Mouse (Mus musculus): ENCODE data around the gene Syt2. TPM values are rescaled to one million over a fixed set of nuclear protein-coding genes. Genes with fewer than 3 reads are reported as not detected.
A peak's percentile ranks its signal among the peaks of the same experiment; 100 is the strongest.

The Syt2 gene
- polyA plus RNA-seq, 1 experiment from 2014 or later: 0.34 TPM

DNA sequence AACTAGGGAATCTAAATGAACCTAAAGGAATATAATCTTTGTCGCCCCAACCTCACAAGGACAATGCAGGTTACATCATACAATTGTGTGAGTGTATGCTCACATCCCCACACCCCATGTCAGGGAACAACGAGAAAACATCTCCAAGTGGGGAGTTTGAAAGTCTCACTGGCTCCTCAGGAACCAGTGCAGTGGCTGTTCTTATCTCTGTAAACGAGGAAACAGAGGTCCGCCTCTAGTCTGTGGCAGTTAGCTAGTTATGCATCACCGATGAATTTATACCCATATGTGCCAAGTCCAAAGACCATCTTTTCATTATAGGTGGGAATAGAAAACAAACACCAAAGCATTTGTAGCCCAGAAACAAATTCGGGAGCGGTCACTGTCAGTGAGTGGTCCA is 115.1 kb downstream of the Syt2 start:
- ATAC-seq (ENCODE audit: insufficient number of reproducible peaks, insufficient read depth, low FRiP score, low TSS enrichment, low read depth): no peak
- no peaks in the 10 kb centered on the region for H3K27me3 ChIP-seq
- H3K4me1 ChIP-seq (replicated peaks): no peaks in the 10 kb centered on the region
- no peaks in the 10 kb centered on the region for H3K9me3 ChIP-seq
- H3K9ac ChIP-seq (replicated peaks): no peak overlapping the region
- 91% methylated on average over 7 of the region's 7 CpGs for WGBS
- H3K4me3 ChIP-seq (replicated peaks): no peak overlapping the region
- peaks cover 10% of the 10 kb centered on the region; the same call in 1 of the 2 replicates for H3K36me3 ChIP-seq
- H3K27ac ChIP-seq: no peak overlapping the region
- no peak overlapping the region for H3K4me2 ChIP-seq

DNA sequence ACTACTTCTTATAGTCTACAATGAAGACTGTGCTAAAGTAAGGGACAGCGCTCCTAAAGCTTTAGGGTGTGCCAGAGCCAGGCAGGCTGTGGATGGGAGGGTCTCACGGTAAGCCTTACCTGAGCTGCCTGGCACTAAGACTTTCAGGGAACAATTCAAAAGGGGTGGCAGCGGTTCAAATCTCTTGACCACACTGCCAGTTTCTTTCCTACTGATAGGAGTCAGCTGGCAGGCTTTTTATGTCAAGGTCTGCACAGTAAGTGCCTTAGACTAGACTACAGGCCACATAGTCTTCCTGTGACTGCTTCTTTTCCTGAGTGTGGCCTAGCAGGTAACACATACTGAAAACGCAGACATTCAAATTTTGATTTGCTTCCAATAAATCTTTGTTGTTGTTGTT is 116.8 kb downstream of the Syt2 start:
- ATAC-seq (ENCODE audit: insufficient number of reproducible peaks, insufficient read depth, low FRiP score, low TSS enrichment, low read depth): no peak
- H3K27me3 ChIP-seq: no peaks in the 10 kb centered on the region
- no peak overlapping the region for H3K9ac ChIP-seq (replicated peaks)
- H3K4me2 ChIP-seq: no peak overlapping the region
- H3K36me3 ChIP-seq: peaks cover 10% of the 10 kb centered on the region; the same call in 1 of the 2 replicates
- H3K4me3 ChIP-seq (replicated peaks): no peak overlapping the region
- H3K9me3 ChIP-seq: no peaks in the 10 kb centered on the region
- H3K4me1 ChIP-seq (replicated peaks): peaks cover 10% of the 10 kb centered on the region
- 92% methylated on average over 4 of the region's 4 CpGs for WGBS
- H3K27ac ChIP-seq: no peak overlapping the region

DNA sequence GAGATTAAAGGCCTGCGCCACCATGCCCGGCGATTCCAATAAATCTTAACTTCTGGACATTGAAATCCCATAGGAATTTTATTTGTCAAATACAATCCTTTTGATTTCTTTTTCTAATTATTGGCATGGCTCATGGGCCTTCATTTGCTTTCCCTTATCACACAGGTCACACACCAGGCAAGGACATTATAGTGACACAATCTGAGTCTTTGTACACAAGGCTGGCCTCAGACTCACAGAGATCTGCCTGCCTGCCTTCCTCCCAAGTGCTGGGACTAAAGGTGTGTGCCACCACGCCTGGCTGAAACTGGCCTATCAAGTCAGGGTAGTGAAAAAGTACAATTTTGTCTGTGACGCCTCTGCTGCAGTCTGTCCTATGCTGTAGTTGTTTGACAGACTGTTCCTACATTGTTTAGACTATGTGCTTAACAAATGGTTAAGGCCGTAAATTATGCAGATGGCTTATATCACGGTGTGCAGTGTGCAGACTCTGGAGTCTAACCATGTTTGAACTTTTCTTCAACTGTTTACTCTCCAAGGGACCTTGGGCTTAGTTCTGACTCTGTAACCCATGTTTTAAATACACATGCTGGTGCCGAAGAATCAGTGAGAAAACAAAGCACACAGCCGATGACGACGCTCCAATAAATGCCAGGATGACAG is 117.4 kb downstream of the Syt2 start:
- Histone ChIP-seq H3K27ac (no peak overlapping the region), H3K9me3 (no peaks in the 10 kb centered on the region), H3K9ac (replicated peaks) (no peak overlapping the region), H3K4me3 (replicated peaks) (no peak overlapping the region), H3K4me2 (no peak overlapping the region), H3K27me3 (no peaks in the 10 kb centered on the region), H3K36me3 (peaks cover 9% of the 10 kb centered on the region; the same call in 1 of the 2 replicates), H3K4me1 (replicated peaks) (peaks cover 10% of the 10 kb centered on the region)
- no peak for ATAC-seq (ENCODE audit: insufficient number of reproducible peaks, insufficient read depth, low FRiP score, low TSS enrichment, low read depth)
- 72% methylated on average over 11 of the region's 11 CpGs for WGBS

DNA sequence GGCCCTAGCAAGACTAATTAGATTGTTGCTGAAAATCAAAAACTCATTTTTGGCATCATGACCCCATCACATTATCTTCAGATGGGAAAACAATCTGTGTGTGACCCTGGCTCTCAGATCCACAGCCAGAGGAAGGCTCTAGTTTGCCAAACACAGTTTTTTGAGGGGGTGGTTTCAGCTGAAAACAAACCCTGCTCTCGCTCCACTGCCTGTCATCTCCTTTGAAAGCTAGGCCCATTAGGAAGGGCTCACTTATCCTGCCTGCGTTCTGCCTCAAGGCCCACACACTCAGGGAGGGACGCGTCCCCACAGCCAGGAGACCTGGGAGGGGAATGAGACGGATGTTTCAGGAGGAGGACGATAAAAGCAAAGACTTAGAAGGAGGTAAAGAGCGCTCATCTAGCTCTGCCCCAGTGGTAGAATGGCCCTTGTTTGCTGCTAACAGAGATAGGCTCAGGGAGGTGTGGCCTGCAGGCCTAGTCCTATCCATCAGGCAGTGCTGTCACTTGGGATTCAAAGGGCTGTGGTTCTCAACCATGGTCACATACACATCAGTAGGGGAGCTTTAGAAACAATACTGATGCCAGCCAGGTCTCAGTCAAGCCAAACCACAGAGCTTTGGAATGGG is 118.5 kb downstream of the Syt2 start:
- Histone ChIP-seq H3K36me3 (peaks cover 2% of the 10 kb centered on the region; the same call in 1 of the 2 replicates), H3K4me3 (replicated peaks) (no peak overlapping the region), H3K9me3 (no peaks in the 10 kb centered on the region), H3K4me2 (no peak overlapping the region), H3K27me3 (no peaks in the 10 kb centered on the region), H3K27ac (no peak overlapping the region), H3K4me1 (replicated peaks) (peaks cover 10% of the 10 kb centered on the region), H3K9ac (replicated peaks) (no peak overlapping the region)
- ATAC-seq (ENCODE audit: insufficient number of reproducible peaks, insufficient read depth, low FRiP score, low TSS enrichment, low read depth): no peak
- WGBS: 55% methylated on average over 7 of the region's 7 CpGs

DNA sequence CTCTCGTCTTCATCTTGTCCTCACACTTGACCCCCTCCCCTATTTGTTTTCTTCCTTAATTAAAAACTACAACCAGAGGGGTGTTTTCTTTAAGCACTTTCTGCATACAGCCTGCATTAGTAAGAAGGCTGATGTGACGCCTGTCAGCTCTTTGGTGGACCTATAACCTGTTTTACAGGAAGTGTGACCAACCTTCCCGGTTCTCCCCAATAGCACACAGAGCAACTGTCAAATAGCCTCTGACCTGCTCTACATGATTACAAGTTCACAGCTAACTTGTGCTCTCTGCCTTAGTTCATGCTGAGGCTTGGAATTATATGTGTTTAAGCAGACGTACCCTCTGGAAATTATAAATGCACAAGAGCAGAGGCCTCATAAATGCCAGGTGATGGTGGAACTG is 120.0 kb downstream of the Syt2 start:
- H3K9me3 ChIP-seq: no peaks in the 10 kb centered on the region
- no peaks in the 10 kb centered on the region for H3K27me3 ChIP-seq
- H3K4me3 ChIP-seq (replicated peaks): no peak overlapping the region
- ATAC-seq (ENCODE audit: insufficient number of reproducible peaks, insufficient read depth, low FRiP score, low TSS enrichment, low read depth): no peak
- peaks cover 3% of the 10 kb centered on the region; the same call in 1 of the 2 replicates for H3K36me3 ChIP-seq
- peaks cover 13% of the 10 kb centered on the region for H3K4me1 ChIP-seq (replicated peaks)
- no peak overlapping the region for H3K4me2 ChIP-seq
- H3K27ac ChIP-seq: no peak overlapping the region
- no peak overlapping the region for H3K9ac ChIP-seq (replicated peaks)
- 64% methylated on average over 4 of the region's 4 CpGs for WGBS

DNA sequence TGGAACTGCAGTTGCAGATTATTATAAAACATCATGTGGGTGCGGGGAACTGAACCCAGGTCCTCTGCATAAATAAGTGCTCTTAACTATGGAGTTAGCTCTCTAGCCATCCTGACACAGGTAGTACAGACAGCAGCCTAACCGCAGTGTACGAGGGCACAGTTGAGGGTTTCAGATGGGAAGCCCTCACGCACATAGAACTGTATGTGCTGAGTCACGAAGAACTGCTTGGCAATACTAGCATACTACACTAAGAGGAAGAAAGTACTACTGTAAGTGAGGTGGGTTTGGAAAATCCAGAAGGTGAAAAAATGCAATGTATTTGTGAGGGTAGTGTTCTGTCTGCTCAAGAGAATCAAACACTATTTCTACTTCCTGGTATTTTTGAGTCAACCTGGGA is 123.8 kb downstream of the Syt2 start:
- WGBS: 94% methylated on average over 5 of the region's 5 CpGs
- H3K4me3 ChIP-seq (replicated peaks): no peak overlapping the region
- peaks cover 15% of the 10 kb centered on the region for H3K36me3 ChIP-seq
- no peaks in the 10 kb centered on the region for H3K9me3 ChIP-seq
- no peak overlapping the region for H3K4me2 ChIP-seq
- H3K9ac ChIP-seq (replicated peaks): no peak overlapping the region
- H3K27ac ChIP-seq: no peak overlapping the region
- no peaks in the 10 kb centered on the region for H3K27me3 ChIP-seq
- H3K4me1 ChIP-seq (replicated peaks): peaks cover 30% of the 10 kb centered on the region
- no peak for ATAC-seq (ENCODE audit: insufficient number of reproducible peaks, insufficient read depth, low FRiP score, low TSS enrichment, low read depth)

DNA sequence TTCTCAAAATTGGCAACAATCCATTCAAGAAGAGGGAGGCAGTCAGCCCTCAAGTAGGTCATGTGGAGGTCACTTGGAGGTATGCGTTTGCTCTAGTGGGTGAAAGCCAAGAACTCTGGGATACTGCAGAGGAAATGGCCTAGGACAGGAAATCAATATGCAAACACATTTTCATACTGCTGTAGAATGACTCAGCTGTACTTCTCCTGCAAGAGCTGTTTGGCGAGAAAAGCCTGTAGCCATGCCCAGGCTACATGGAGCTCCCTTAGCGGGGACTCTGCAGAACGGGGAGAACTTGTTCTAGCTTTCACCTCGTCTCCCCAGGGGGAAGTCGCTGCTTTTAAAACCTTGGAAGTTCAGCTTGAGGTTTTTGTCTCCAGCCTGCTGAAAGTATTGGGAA is 124.9 kb downstream of the Syt2 start:
- Histone ChIP-seq H3K27me3 (no peaks in the 10 kb centered on the region), H3K9ac (replicated peaks) (no peak overlapping the region), H3K4me1 (replicated peaks) (peaks cover 41% of the 10 kb centered on the region), H3K27ac (0 out of 2 replicates have a peak overlapping the region, but pooled peaks have one; percentile 7), H3K4me3 (replicated peaks) (no peak overlapping the region), H3K9me3 (no peaks in the 10 kb centered on the region), H3K4me2 (no peak overlapping the region), H3K36me3 (peaks cover 18% of the 10 kb centered on the region)
- ATAC-seq (ENCODE audit: insufficient number of reproducible peaks, insufficient read depth, low FRiP score, low TSS enrichment, low read depth): no peak
- 78% methylated on average over 6 of the region's 6 CpGs for WGBS

DNA sequence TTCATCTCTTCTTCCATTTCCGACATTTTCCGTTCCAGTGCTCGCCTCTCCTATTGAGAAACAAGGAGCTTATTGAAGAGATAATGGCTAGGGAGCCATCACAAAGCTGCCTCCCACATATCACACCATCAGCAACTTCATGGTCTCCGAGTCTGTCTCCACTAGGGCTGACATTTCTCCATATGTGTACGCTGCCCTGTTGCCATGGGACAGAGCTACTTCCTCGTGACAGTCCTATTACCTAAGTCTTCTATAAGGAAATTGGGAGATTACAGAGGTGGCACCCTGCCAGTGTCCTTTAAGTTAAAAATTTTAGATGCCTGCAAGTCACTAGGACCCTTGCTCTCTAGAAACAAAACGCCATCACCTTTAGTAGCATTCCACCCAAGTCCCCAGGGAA is 125.5 kb downstream of the Syt2 start:
- H3K27ac ChIP-seq: no peak overlapping the region
- no peak for ATAC-seq (ENCODE audit: insufficient number of reproducible peaks, insufficient read depth, low FRiP score, low TSS enrichment, low read depth)

DNA sequence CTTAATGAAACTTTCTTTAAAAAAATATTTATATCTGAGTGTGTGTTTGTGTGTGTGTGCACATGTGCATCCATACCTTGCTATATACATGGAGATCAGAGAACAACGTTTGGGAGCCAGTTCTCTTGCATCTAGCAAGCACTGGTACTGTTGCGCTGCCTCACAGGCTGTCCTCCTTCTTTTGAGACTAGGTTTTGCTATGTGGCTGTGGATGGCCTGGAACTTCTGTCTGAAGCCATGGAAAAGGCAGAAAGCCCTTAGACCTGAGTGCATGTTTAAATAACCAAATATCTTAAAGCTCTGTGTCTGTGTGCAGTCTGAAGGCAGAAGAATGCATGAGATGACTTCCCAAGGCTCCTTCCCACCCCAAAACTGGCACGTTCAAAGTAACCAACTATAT is 126.3 kb downstream of the Syt2 start:
- 81% methylated on average over 3 of the region's 3 CpGs for WGBS
- no peak overlapping the region for H3K4me2 ChIP-seq
- no peak overlapping the region for H3K4me3 ChIP-seq (replicated peaks)
- no peaks in the 10 kb centered on the region for H3K27me3 ChIP-seq
- no peak overlapping the region for H3K27ac ChIP-seq
- no peak overlapping the region for H3K9ac ChIP-seq (replicated peaks)
- H3K4me1 ChIP-seq (replicated peaks): peaks cover 39% of the 10 kb centered on the region
- H3K36me3 ChIP-seq: peaks cover 19% of the 10 kb centered on the region
- no peaks in the 10 kb centered on the region for H3K9me3 ChIP-seq
- no peak for ATAC-seq (ENCODE audit: insufficient number of reproducible peaks, insufficient read depth, low FRiP score, low TSS enrichment, low read depth)

More for the DNA sequence above, 125.5 kb downstream of the Syt2 start:
- Histone ChIP-seq H3K4me1 (replicated peaks) (peaks cover 42% of the 10 kb centered on the region), H3K4me2 (no peak overlapping the region), H3K9me3 (no peaks in the 10 kb centered on the region), H3K4me3 (replicated peaks) (no peak overlapping the region), H3K27me3 (no peaks in the 10 kb centered on the region), H3K9ac (replicated peaks) (no peak overlapping the region), H3K36me3 (peaks cover 19% of the 10 kb centered on the region)
- WGBS: 93% methylated on average over 7 of the region's 7 CpGs

DNA sequence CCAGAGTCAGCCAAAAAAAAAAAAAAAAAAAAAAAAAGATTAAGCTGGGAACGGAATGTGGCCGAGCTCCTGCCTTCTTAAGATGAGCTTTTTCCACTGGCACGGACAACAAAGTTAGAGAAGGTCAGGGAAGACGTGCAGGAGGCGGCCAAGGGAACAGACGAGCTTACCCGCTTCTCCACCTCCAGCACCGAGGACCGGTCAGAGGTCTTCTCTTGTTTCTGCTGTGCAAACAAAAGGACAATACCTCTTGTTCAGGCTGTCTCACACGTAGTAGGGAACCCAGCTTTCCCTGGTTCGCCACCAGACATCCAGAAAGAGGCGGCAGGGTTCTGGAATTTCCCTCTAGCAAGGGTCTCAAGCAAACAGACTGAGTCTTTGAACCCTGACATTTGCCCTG is 126.8 kb downstream of the Syt2 start:
- Histone ChIP-seq H3K9ac (replicated peaks) (no peak overlapping the region), H3K27me3 (no peaks in the 10 kb centered on the region), H3K4me3 (replicated peaks) (no peak overlapping the region), H3K4me2 (no peak overlapping the region), H3K4me1 (replicated peaks) (peaks cover 37% of the 10 kb centered on the region), H3K27ac (no peak overlapping the region), H3K36me3 (peaks cover 19% of the 10 kb centered on the region), H3K9me3 (no peaks in the 10 kb centered on the region)
- WGBS: 80% methylated on average over 12 of the region's 12 CpGs
- no peak for ATAC-seq (ENCODE audit: insufficient number of reproducible peaks, insufficient read depth, low FRiP score, low TSS enrichment, low read depth)

DNA sequence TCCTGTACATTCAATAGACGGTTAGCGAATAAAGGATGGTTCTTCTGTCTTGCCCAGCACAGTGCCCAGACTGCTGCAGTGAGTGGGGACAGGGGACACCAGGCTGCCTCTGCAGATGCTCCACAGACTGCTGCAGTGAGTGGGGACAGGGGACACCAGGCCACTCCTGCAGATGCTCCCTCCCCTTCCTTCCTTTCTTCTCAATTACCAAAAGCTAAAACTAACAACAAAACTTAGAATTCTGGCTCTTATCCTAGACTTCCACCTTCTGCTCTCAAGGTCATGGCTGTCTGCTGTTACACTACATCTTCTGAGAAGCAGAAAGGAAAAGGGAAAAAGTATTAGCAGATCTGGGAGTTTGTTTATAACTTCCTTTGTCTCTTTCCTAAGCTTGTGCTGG is 127.8 kb downstream of the Syt2 start:
- H3K27me3 ChIP-seq: no peaks in the 10 kb centered on the region
- H3K36me3 ChIP-seq: peaks cover 19% of the 10 kb centered on the region
- H3K4me1 ChIP-seq (replicated peaks): peaks cover 37% of the 10 kb centered on the region
- ATAC-seq (ENCODE audit: insufficient number of reproducible peaks, insufficient read depth, low FRiP score, low TSS enrichment, low read depth): no peak
- no peak overlapping the region for H3K9ac ChIP-seq (replicated peaks)
- 96% methylated on average over 2 of the region's 2 CpGs for WGBS
- 0 out of 2 replicates have a peak overlapping the region, but pooled peaks have one; percentile 12 for H3K27ac ChIP-seq
- no peaks in the 10 kb centered on the region for H3K9me3 ChIP-seq
- H3K4me2 ChIP-seq: no peak overlapping the region
- H3K4me3 ChIP-seq (replicated peaks): no peak overlapping the region
